Mouse (Mus musculus) small intestine, adult 2 months (tissue): Measurements from ENCODE around the gene Xkr8. TPM values are rescaled to one million over a fixed set of nuclear protein-coding genes. Genes with fewer than 3 reads are reported as not detected.

Experiments used
- H3K27ac ChIP-seq: fragments of 200-500 bp; 2 replicates; pipeline ENCODE4 v1.5.1; 2012; ENCODE audit warnings: low read depth, low read length, control low read depth, inconsistent platforms; ENCODE audit not compliant: insufficient read depth
- H3K27me3 ChIP-seq: fragments of 200-500 bp; 2 replicates; pipeline ENCODE4 v1.6.1; 2012; ENCODE audit warnings: mild to moderate bottlenecking, moderate library complexity, low read length, inconsistent platforms; ENCODE audit not compliant: control insufficient read depth, insufficient read depth
- H3K36me3 ChIP-seq: fragments of 200-500 bp; 2 replicates; pipeline ENCODE4 v1.6.1; 2012; ENCODE audit warnings: mild to moderate bottlenecking, low read length, control low read depth, inconsistent platforms; ENCODE audit not compliant: control insufficient read depth, insufficient read depth
- H3K4me1 ChIP-seq: fragments of 200-500 bp; 2 replicates; pipeline ENCODE4 v1.6.1; 2012; ENCODE audit warnings: low read length, inconsistent platforms, mixed read lengths; ENCODE audit not compliant: control insufficient read depth, insufficient read depth, insufficient read length
- H3K4me3 ChIP-seq: fragments of 200-500 bp; 2 replicates; pipeline ENCODE4 v1.5.1; 2012; ENCODE audit warnings: low read depth, mild to moderate bottlenecking, control low read depth, inconsistent platforms, low read length, moderate library complexity
- CTCF ChIP-seq: fragments of 200-500 bp; IDR thresholded peaks from 2 replicates; pipeline ENCODE4 v1.5.1; 2012; ENCODE audit warnings: low read depth, mild to moderate bottlenecking, control low read depth, inconsistent platforms, low read length, moderate library complexity, mixed read lengths; ENCODE audit not compliant: insufficient replicate concordance, insufficient read length; ENCODE audit errors: extremely low read depth
- POLR2A ChIP-seq: fragments of 200-500 bp; IDR thresholded peaks from 2 replicates; pipeline ENCODE4 v1.6.1; 2012; ENCODE audit warnings: low read depth, mild to moderate bottlenecking, control low read depth, inconsistent platforms, low read length, moderate library complexity
- WGBS: fragments of 180-500 bp; shearing (Covaris S2); methylation state at CpG from one replicate; pipeline ENCODE4 v1.1.7; 2018; 5-methylcytosine and 5-hydroxymethylcytosine counted together
- polyA plus RNA-seq: library from polyadenylated mRNA; depleted of rRNA; stranded (reverse); fragments of >200 nt; gene quantifications from 2 replicates; pipeline ENCODE4 v1.2.3, GENCODE M21; 2012; rRNA removed

Gene Xkr8
- polyA plus RNA-seq, 1 experiment: 6.0 TPM

GRCm38 (mm10) chr4:132706885-132707284, 25.5 kb downstream of the Xkr8 start:
- no peak for TF ChIP-seq POLR2A
- TF ChIP-seq CTCF: no peak
- H3K36me3 ChIP-seq: peaks cover 64% of the 10 kb centered on the region
- H3K27ac ChIP-seq: no peak overlapping the region
- no peaks in the 10 kb centered on the region for H3K4me1 ChIP-seq
- no peaks in the 10 kb centered on the region for H3K27me3 ChIP-seq
- 92% methylated on average over 8 of the region's 8 CpGs for WGBS
- H3K4me3 ChIP-seq: no peak overlapping the region

DNA sequence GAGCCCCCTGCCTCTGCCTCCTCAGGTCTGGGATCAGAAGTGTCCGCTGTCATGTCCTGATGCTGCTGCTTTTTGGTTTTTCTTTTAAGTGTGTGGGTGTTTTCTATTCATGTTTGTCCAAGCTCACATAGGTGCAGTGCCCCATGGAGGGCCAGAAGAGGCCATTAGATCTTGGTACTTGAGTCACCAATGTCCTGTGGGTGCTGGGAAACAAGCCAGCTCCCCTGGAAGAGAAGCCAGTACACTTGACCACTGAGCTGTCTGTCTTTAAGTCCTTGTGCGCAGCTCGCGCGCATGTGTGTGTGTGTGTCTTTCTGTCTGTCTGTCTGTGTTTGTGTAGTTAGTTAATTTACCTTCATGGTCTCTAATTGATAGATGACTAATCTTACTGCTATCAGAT, 30.3 kb downstream of the Xkr8 start:
- TF ChIP-seq CTCF: no peak
- TF ChIP-seq POLR2A: no peak
- Histone ChIP-seq H3K4me3 (no peak overlapping the region), H3K4me1 (no peaks in the 10 kb centered on the region), H3K27me3 (no peaks in the 10 kb centered on the region), H3K36me3 (peaks cover 54% of the 10 kb centered on the region), H3K27ac (no peak overlapping the region)
- 97% methylated on average over 5 of the region's 5 CpGs for WGBS

GRCm38 (mm10) chr4:132693366-132693765, 39.0 kb downstream of the Xkr8 start:
- WGBS: 92% methylated on average over 3 of the region's 3 CpGs
- H3K4me1 ChIP-seq: no peaks in the 10 kb centered on the region
- H3K27me3 ChIP-seq: no peaks in the 10 kb centered on the region
- peaks cover 44% of the 10 kb centered on the region for H3K36me3 ChIP-seq
- H3K27ac ChIP-seq: no peak overlapping the region
- TF ChIP-seq CTCF (no peak), POLR2A (no peak)
- no peak overlapping the region for H3K4me3 ChIP-seq

- 66% methylated on average over 2 of the region's 2 CpGs for WGBS
Measured at GRCm38 (mm10) chr4:132689634-132690033, 42.7 kb downstream of the Xkr8 start.

GRCm38 (mm10) chr4:132676771-132677539, 55.4 kb downstream of the Xkr8 start:
- H3K36me3 ChIP-seq: peaks cover 29% of the 10 kb centered on the region
- peak; percentile 61; the same call in 1 of the 2 replicates for TF ChIP-seq CTCF
- no peak for TF ChIP-seq POLR2A
- no peak overlapping the region for H3K4me3 ChIP-seq
- H3K27me3 ChIP-seq: no peaks in the 10 kb centered on the region
- H3K4me1 ChIP-seq: no peaks in the 10 kb centered on the region
- 70% methylated on average over 7 of the region's 7 CpGs for WGBS
- no peak overlapping the region for H3K27ac ChIP-seq

More at GRCm38 (mm10) chr4:132689634-132690033, 42.7 kb downstream of the Xkr8 start:
- H3K36me3 ChIP-seq: peaks cover 36% of the 10 kb centered on the region
- H3K27ac ChIP-seq: no peak overlapping the region
- no peaks in the 10 kb centered on the region for H3K27me3 ChIP-seq
- H3K4me3 ChIP-seq: no peak overlapping the region
- no peaks in the 10 kb centered on the region for H3K4me1 ChIP-seq
- no peak for TF ChIP-seq POLR2A
- TF ChIP-seq CTCF: no peak

Other genes with a start within 250 kb of the Xkr8 start
- 4.0 and 6.7 TPM in 2 replicates for gene Sesn2, start 222.0 kb downstream of the Xkr8 start, polyA plus RNA-seq
- gene Atpif1, start 198.9 kb downstream of the Xkr8 start, polyA plus RNA-seq: 63.8 and 147 TPM in 2 replicates
- 5.0 and 9.0 TPM in 2 replicates for gene Dnajc8, start 197.0 kb downstream of the Xkr8 start, polyA plus RNA-seq
- gene Ptafr, start 168.5 kb downstream of the Xkr8 start, polyA plus RNA-seq: 2.9 and 3.1 TPM in 2 replicates
- gene Eya3, start 93.6 kb downstream of the Xkr8 start, polyA plus RNA-seq: 13.3 and 20.7 TPM in 2 replicates
- gene Smpdl3b, start 24.7 kb upstream of the Xkr8 start, polyA plus RNA-seq: 126 and 144 TPM in 2 replicates
- 4.8 and 8.7 TPM in 2 replicates for gene Rpa2, start 35.8 kb upstream of the Xkr8 start, polyA plus RNA-seq
- 4.0 and 4.9 TPM in 2 replicates for gene Themis2, start 63.8 kb upstream of the Xkr8 start, polyA plus RNA-seq
- 8.0 and 15.6 TPM in 2 replicates for gene Ppp1r8, start 110.6 kb upstream of the Xkr8 start, polyA plus RNA-seq
- gene Stx12, start 152.0 kb upstream of the Xkr8 start, polyA plus RNA-seq: 8.6 and 18.9 TPM in 2 replicates
- gene Fam76a, start 190.0 kb upstream of the Xkr8 start, polyA plus RNA-seq: 3.4 and 10.7 TPM in 2 replicates
- 3.5 and 3.8 TPM in 2 replicates for gene Fgr, start 241.5 kb upstream of the Xkr8 start, polyA plus RNA-seq